Mouse (Mus musculus) megakaryocyte, embryonic 14.5 days (primary cell): ENCODE measurements around the gene Ptar1. TPM values are rescaled to one million over a fixed set of nuclear protein-coding genes. Genes with fewer than 3 reads are reported as not detected.

Experiments used
- H3K27me3 ChIP-seq: replicated peaks from 2 replicates; pipeline ENCODE3; 2012; ENCODE audit warnings: inconsistent platforms
- H3K36me3 ChIP-seq: replicated peaks from 2 replicates; pipeline ENCODE3; 2012; ENCODE audit warnings: low read length, inconsistent platforms, mixed read lengths
- H3K4me1 ChIP-seq: 2 replicates; pipeline ENCODE4 v1.6.1; 2012; ENCODE audit warnings: inconsistent platforms
- H3K4me3 ChIP-seq: replicated peaks from 2 replicates; pipeline ENCODE3; 2012; ENCODE audit warnings: moderate library complexity, mild to moderate bottlenecking, inconsistent platforms
- H3K9me3 ChIP-seq: 2 replicates; pipeline ENCODE4 v1.6.1; 2012; ENCODE audit warnings: inconsistent platforms
- FLI1 ChIP-seq: IDR thresholded peaks from 2 replicates; pipeline ENCODE4 v1.6.1; 2012; ENCODE audit warnings: low read length, inconsistent platforms, mixed read lengths
- GATA1 ChIP-seq: IDR thresholded peaks from 3 replicates; pipeline ENCODE4 v1.6.1; 2012; ENCODE audit warnings: mixed read lengths, low read length, inconsistent platforms, borderline replicate concordance
- polyA plus RNA-seq: library from polyadenylated mRNA; stranded (reverse); fragments of >175 nt; gene quantifications from 2 replicates; pipeline ENCODE4 v1.2.3, GENCODE M21; 2012; ENCODE audit warnings: low replicate concordance; ENCODE audit not compliant: insufficient read depth

Ptar1 gene
- polyA plus RNA-seq, 1 experiment, result 0.22 TPM

- peaks cover 9% of the 10 kb centered on the region for H3K9me3 ChIP-seq
- peaks cover 36% of the 10 kb centered on the region for H3K27me3 ChIP-seq
- TF ChIP-seq FLI1 (no peak), GATA1 (no peak)
- H3K4me1 ChIP-seq, result peaks cover 33% of the 10 kb centered on the region
- no peaks in the 10 kb centered on the region for H3K36me3 ChIP-seq
- H3K4me3 ChIP-seq, result peak overlapping the region; percentile 64
These were observed 69.8 kb downstream of the Ptar1 start for GRCm38 (mm10) chr19:23757011-23757410.

DNA sequence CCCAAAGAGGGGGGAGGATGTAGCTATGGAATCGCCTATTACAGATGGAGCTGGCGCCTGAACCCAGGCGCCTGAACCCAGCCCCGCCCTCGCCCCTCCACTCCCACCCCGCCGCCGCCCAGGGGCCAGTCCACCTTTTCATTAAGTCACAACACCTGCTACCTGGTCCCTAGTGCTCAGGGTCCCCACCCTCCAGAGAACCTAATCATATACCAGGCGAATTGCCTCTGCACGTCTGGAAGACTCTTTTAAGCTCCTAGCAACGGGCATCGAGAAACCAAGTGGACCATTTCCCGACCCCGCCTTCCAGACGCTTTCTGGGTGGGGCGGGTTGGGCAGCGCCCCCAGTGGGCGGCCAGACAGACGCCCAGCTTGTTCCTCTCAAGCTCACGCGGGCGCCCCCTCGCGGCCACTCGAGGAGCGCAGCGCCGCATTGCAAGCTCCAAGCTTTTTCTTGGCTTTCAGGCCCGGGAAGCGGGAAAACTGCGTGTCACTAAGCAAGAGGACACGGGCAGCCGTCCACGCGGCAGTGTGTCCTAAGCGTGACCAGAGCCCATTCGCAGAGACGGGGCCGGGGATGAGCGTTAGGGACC, 70.8 kb downstream of the Ptar1 start:
- peak overlapping the region; percentile 97 for H3K4me3 ChIP-seq
- H3K4me1 ChIP-seq, result peaks cover 33% of the 10 kb centered on the region
- H3K36me3 ChIP-seq, result no peaks in the 10 kb centered on the region
- H3K9me3 ChIP-seq, result peaks cover 9% of the 10 kb centered on the region
- peaks cover 40% of the 10 kb centered on the region for H3K27me3 ChIP-seq
- TF ChIP-seq FLI1, result no peak
- TF ChIP-seq GATA1, result no peak

GRCm38 (mm10) chr19:23758554-23759321, 71.5 kb downstream of the Ptar1 start, which contains the start of gene Apba1:
Gene Apba1, plus strand, starts transcription at chr19:23758887.
- H3K36me3 ChIP-seq, result no peaks in the 10 kb centered on the region
- peaks cover 9% of the 10 kb centered on the region for H3K9me3 ChIP-seq
- peak within 1 kb of the TSS; percentile 97 for H3K4me3 ChIP-seq
- no peak for TF ChIP-seq GATA1
- no peak for TF ChIP-seq FLI1
- peaks cover 46% of the 10 kb centered on the region for H3K27me3 ChIP-seq
- H3K4me1 ChIP-seq, result peaks cover 33% of the 10 kb centered on the region

GRCm38 (mm10) chr19:23759322-23759945, 72.2 kb downstream of the Ptar1 start:
- Histone ChIP-seq H3K27me3 (peaks cover 50% of the 10 kb centered on the region), H3K4me1 (peaks cover 33% of the 10 kb centered on the region)

DNA sequence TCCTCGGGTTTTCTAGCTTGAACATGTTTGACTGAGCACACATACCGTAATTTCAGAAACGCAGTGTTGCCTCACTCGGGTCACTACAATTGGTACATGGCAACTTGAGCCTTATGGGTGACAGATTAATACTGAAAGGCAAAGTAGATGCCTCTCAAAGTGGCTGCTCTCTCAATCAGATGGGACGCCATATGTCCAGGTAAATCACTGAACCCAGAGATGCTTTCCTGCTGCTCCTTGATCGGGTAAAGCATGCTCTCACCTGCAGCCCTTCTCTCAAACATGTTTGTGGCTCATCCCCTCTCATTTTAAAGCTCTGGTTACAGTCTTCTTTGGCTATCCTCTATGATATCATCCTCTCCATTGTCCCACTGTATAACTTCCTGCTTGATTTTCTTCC, 76.1 kb downstream of the Ptar1 start:
- Histone ChIP-seq H3K27me3 (peaks cover 53% of the 10 kb centered on the region), H3K36me3 (no peaks in the 10 kb centered on the region), H3K4me3 (no peak overlapping the region), H3K4me1 (peaks cover 19% of the 10 kb centered on the region), H3K9me3 (no peaks in the 10 kb centered on the region)
- TF ChIP-seq FLI1 (no peak), GATA1 (no peak)

More at GRCm38 (mm10) chr19:23759322-23759945, 72.2 kb downstream of the Ptar1 start:
- H3K36me3 ChIP-seq, result no peaks in the 10 kb centered on the region
- TF ChIP-seq FLI1 (no peak), GATA1 (no peak)
- peak overlapping the region; percentile 97 for H3K4me3 ChIP-seq
- H3K9me3 ChIP-seq, result peaks cover 6% of the 10 kb centered on the region

GRCm38 (mm10) chr19:23764051-23764450, 76.8 kb downstream of the Ptar1 start:
- H3K4me3 ChIP-seq, result no peak overlapping the region
- TF ChIP-seq GATA1 (no peak), FLI1 (no peak)
- no peaks in the 10 kb centered on the region for H3K9me3 ChIP-seq
- H3K4me1 ChIP-seq, result peaks cover 12% of the 10 kb centered on the region
- no peaks in the 10 kb centered on the region for H3K36me3 ChIP-seq
- H3K27me3 ChIP-seq, result peaks cover 48% of the 10 kb centered on the region

DNA sequence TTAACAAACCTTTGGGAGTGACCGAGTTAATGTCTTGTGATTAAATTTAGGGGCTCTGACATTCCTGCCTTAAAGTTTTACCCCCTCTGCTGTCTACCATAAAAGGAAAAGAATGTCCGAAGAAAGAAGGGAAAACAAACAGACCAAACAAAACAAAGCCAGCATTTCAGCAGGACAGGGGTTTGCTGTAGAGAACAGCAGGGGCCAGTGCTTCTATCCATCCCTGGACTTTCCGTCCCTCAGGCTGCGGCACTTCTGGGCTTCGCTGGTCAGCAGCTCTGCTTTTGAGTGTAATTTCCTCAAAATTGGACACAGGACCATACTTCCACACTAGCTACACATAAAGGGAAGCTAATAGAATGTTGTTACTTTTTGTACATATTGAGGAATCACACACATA, 81.6 kb downstream of the Ptar1 start:
- no peaks in the 10 kb centered on the region for H3K36me3 ChIP-seq
- H3K4me1 ChIP-seq, result peaks cover 4% of the 10 kb centered on the region; the same call in 1 of the 2 replicates
- H3K9me3 ChIP-seq, result peaks cover 11% of the 10 kb centered on the region
- H3K27me3 ChIP-seq, result peaks cover 19% of the 10 kb centered on the region
- TF ChIP-seq GATA1 (no peak), FLI1 (no peak)
- H3K4me3 ChIP-seq, result no peak overlapping the region

GRCm38 (mm10) chr19:23770494-23771423, 83.5 kb downstream of the Ptar1 start:
- H3K4me3 ChIP-seq, result no peak overlapping the region
- no peaks in the 10 kb centered on the region for H3K4me1 ChIP-seq
- peaks cover 11% of the 10 kb centered on the region for H3K9me3 ChIP-seq
- no peak for TF ChIP-seq GATA1
- no peak for TF ChIP-seq FLI1
- no peaks in the 10 kb centered on the region for H3K36me3 ChIP-seq
- H3K27me3 ChIP-seq, result peaks cover 13% of the 10 kb centered on the region

GRCm38 (mm10) chr19:23771971-23772370, 84.7 kb downstream of the Ptar1 start:
- Histone ChIP-seq H3K9me3 (peaks cover 11% of the 10 kb centered on the region), H3K4me1 (no peaks in the 10 kb centered on the region), H3K4me3 (no peak overlapping the region), H3K36me3 (no peaks in the 10 kb centered on the region), H3K27me3 (peaks cover 13% of the 10 kb centered on the region)
- TF ChIP-seq FLI1, result no peak
- TF ChIP-seq GATA1, result no peak
